Mouse (Mus musculus) CH12.LX (cell line): ENCODE data around the gene Cttnbp2. TPM values are rescaled to one million over a fixed set of nuclear protein-coding genes. Genes with fewer than 3 reads are reported as not detected.
A peak's percentile ranks its signal among the peaks of the same experiment; 100 is the strongest.

ENCODE experiments used
- DNase-seq: peaks from one replicate; pipeline ENCODE4 v3.0.0-alpha.2; 2013; ENCODE audit errors: extremely low read depth
- H3K27ac ChIP-seq: 2 replicates; pipeline ENCODE4 v1.5.1; 2012; ENCODE audit warnings: low read depth, mild to moderate bottlenecking, control low read depth, moderate library complexity; ENCODE audit not compliant: insufficient read depth
- H3K27me3 ChIP-seq: replicated peaks from 2 replicates; pipeline ENCODE3; 2012; ENCODE audit warnings: inconsistent platforms
- H3K36me3 ChIP-seq, 2 experiments: replicated peaks in 1 of 2; 2 replicates each; pipeline versions ENCODE3 to v1.6.1; 2012; ENCODE audit warnings: inconsistent platforms in 1 of 2, low read length in 1 of 2, mild to moderate bottlenecking in 1 of 2, mixed read lengths in 1 of 2, moderate library complexity in 1 of 2; ENCODE audit not compliant: control insufficient read depth in 1 of 2, insufficient read depth in 1 of 2
- H3K4me1 ChIP-seq, 2 experiments: 2 replicates each; pipeline ENCODE4 v1.6.1; 2012; ENCODE audit warnings: inconsistent platforms in 1 of 2, moderate library complexity in 1 of 2; ENCODE audit not compliant: insufficient read depth in 2 of 2, control insufficient read depth in 1 of 2
- H3K4me2 ChIP-seq: 2 replicates; pipeline ENCODE4 v1.6.1; 2012; ENCODE audit warnings: low read depth, mild to moderate bottlenecking, control low read depth; ENCODE audit not compliant: poor library complexity, insufficient read depth, severe bottlenecking
- H3K4me3 ChIP-seq, 3 experiments: fragments of 150-350 bp in 1 of 3; sonication (generic) in 1 of 3; replicated peaks in 1 of 3; 2 replicates each; pipeline versions ENCODE3 to v1.5.1; 2011 to 2012; ENCODE audit warnings: low read depth in 2 of 3, low read length in 2 of 3, mild to moderate bottlenecking in 2 of 3, moderate library complexity in 2 of 3, control low read depth in 1 of 3, improper control_type of control experiment in 1 of 3, inconsistent platforms in 1 of 3, mixed read lengths in 1 of 3; ENCODE audit not compliant: poor library complexity in 1 of 3
- H3K79me2 ChIP-seq: replicated peaks from 2 replicates; pipeline ENCODE4 v1.6.1; 2012; ENCODE audit warnings: mild to moderate bottlenecking, moderate library complexity; ENCODE audit not compliant: control insufficient read depth, poor library complexity, insufficient read depth, severe bottlenecking; ENCODE audit errors: extremely low read depth
- H3K9ac ChIP-seq: 2 replicates; pipeline ENCODE4 v1.6.1; 2012; ENCODE audit warnings: low read depth, mild to moderate bottlenecking, control low read depth, moderate library complexity; ENCODE audit not compliant: insufficient read depth
- H3K9me3 ChIP-seq: replicated peaks from 2 replicates; pipeline ENCODE3; 2012; ENCODE audit warnings: low read length, inconsistent platforms, mixed read lengths
- BHLHE40 ChIP-seq: IDR thresholded peaks from 2 replicates; pipeline ENCODE4 v1.6.1; 2011; ENCODE audit warnings: mild to moderate bottlenecking, low read depth, low read length, improper control_type of control experiment
- CHD1 ChIP-seq: IDR thresholded peaks from 2 replicates; pipeline ENCODE4 v1.6.1; 2012; ENCODE audit warnings: low read depth, low read length, improper control_type of control experiment, inconsistent platforms
- CHD2 ChIP-seq: IDR thresholded peaks from 2 replicates; pipeline ENCODE4 v1.6.1; 2011; ENCODE audit warnings: low read length, improper control_type of control experiment
- EP300 ChIP-seq: IDR thresholded peaks from 2 replicates; pipeline ENCODE4 v1.6.1; 2011; ENCODE audit warnings: low read length, improper control_type of control experiment
- ETS1 ChIP-seq: conservative IDR thresholded peaks from 2 replicates; pipeline ENCODE4 v1.6.1; 2012; ENCODE audit warnings: low read depth, mild to moderate bottlenecking, inconsistent platforms, low read length, improper control_type of control experiment, moderate library complexity
- GABPA ChIP-seq: IDR thresholded peaks from 2 replicates; pipeline ENCODE4 v1.6.1; 2012; ENCODE audit warnings: low read depth, low read length, improper control_type of control experiment, inconsistent platforms; ENCODE audit not compliant: insufficient replicate concordance
- IRF4 ChIP-seq: IDR thresholded peaks from 2 replicates; pipeline ENCODE4 v1.6.1; 2014; ENCODE audit warnings: low read depth, mild to moderate bottlenecking, inconsistent platforms, low read length, improper control_type of control experiment
- JUN ChIP-seq: IDR thresholded peaks from 2 replicates; pipeline ENCODE4 v1.6.1; 2011; ENCODE audit warnings: low read depth, mild to moderate bottlenecking, low read length, improper control_type of control experiment, moderate library complexity; ENCODE audit not compliant: insufficient read depth
- JUND ChIP-seq: conservative IDR thresholded peaks from 2 replicates; pipeline ENCODE4 v1.6.1; 2011; ENCODE audit warnings: low read depth, low read length, improper control_type of control experiment
- MAX ChIP-seq: IDR thresholded peaks from 2 replicates; pipeline ENCODE4 v1.6.1; 2011; ENCODE audit warnings: low read length, improper control_type of control experiment
- MAZ ChIP-seq: IDR thresholded peaks from 2 replicates; pipeline ENCODE4 v1.6.1; 2012; ENCODE audit warnings: low read depth, mild to moderate bottlenecking, inconsistent platforms, low read length, improper control_type of control experiment, moderate library complexity
- MEF2A ChIP-seq: IDR thresholded peaks from 2 replicates; pipeline ENCODE4 v1.6.1; 2014; ENCODE audit warnings: low read depth, mild to moderate bottlenecking, inconsistent platforms, low read length, improper control_type of control experiment, borderline replicate concordance
- MYC ChIP-seq: IDR thresholded peaks from 2 replicates; pipeline ENCODE4 v1.6.1; 2011; ENCODE audit warnings: low read depth, mild to moderate bottlenecking, improper control_type of control experiment, low read length
- NRF1 ChIP-seq: IDR thresholded peaks from 2 replicates; pipeline ENCODE4 v1.6.1; 2014; ENCODE audit warnings: low read depth, mild to moderate bottlenecking, inconsistent platforms, low read length, improper control_type of control experiment, moderate library complexity
- POLR2AphosphoS2 ChIP-seq: IDR thresholded peaks from 2 replicates; pipeline ENCODE4 v1.6.1; 2011; ENCODE audit warnings: low read depth, low read length, improper control_type of control experiment
- RAD21 ChIP-seq: IDR thresholded peaks from 2 replicates; pipeline ENCODE4 v1.6.1; 2011; ENCODE audit warnings: low read depth, mild to moderate bottlenecking, low read length, improper control_type of control experiment, moderate library complexity
- RCOR1 ChIP-seq: conservative IDR thresholded peaks from 2 replicates; pipeline ENCODE4 v1.6.1; 2012; ENCODE audit warnings: low read depth, mild to moderate bottlenecking, inconsistent platforms, low read length, improper control_type of control experiment
- SMC3 ChIP-seq: IDR thresholded peaks from 2 replicates; pipeline ENCODE4 v1.6.1; 2011; ENCODE audit warnings: low read depth, low read length, improper control_type of control experiment
- TBP ChIP-seq: conservative IDR thresholded peaks from 2 replicates; pipeline ENCODE4 v1.6.1; 2011; ENCODE audit warnings: low read depth, low read length, improper control_type of control experiment
- TCF12 ChIP-seq: IDR thresholded peaks from 2 replicates; pipeline ENCODE4 v1.6.1; 2014; ENCODE audit warnings: low read depth, mild to moderate bottlenecking, inconsistent platforms, low read length, improper control_type of control experiment
- UBTF ChIP-seq: IDR thresholded peaks from 2 replicates; pipeline ENCODE4 v1.6.1; 2012; ENCODE audit warnings: low read depth, mild to moderate bottlenecking, inconsistent platforms, low read length, improper control_type of control experiment, moderate library complexity
- USF2 ChIP-seq: conservative IDR thresholded peaks from 2 replicates; pipeline ENCODE4 v1.6.1; 2011; ENCODE audit warnings: low read depth, low read length, improper control_type of control experiment
- ZMIZ1 ChIP-seq: IDR thresholded peaks from 2 replicates; pipeline ENCODE4 v1.6.1; 2012; ENCODE audit warnings: low read depth, mild to moderate bottlenecking, inconsistent platforms, low read length, improper control_type of control experiment
- ZNF384 ChIP-seq: IDR thresholded peaks from 2 replicates; pipeline ENCODE4 v1.6.1; 2012; ENCODE audit warnings: low read depth, low read length, improper control_type of control experiment, inconsistent platforms
- dilution Hi-C: fragments of 300-500 bp; cut with MboI; formaldehyde crosslinking; loops from 2 replicates; pipeline ENCODE4 v1.14.3; 2020; ENCODE audit warnings: low sequenced_read_pairs; ENCODE audit not compliant: extremely low pct_unique_long_range_greater_than_20kb, extremely low pct_ligation_motif_present
- in situ Hi-C: fragments of 300-500 bp; cut with MboI; formaldehyde crosslinking; loops from 3 replicates; pipeline ENCODE4 v1.14.3; 2019; ENCODE audit warnings: low sequenced_read_pairs, low pct_ligation_motif_present, low pct_unique_long_range_greater_than_20kb, mixed read lengths
- polyA plus RNA-seq: library from polyadenylated mRNA; unstranded; fragments of >175 nt; gene quantifications from 2 replicates; pipeline ENCODE4 v1.2.1, GENCODE M21; 2012; ENCODE audit warnings: low read depth; ENCODE audit not compliant: insufficient read length
- total RNA-seq, 2 experiments: library from RNA; depleted of rRNA; stranded (reverse); fragments of 300-350 nt in 1 of 2; fragments of >200 nt in 1 of 2; gene quantifications; 2 replicates each; pipeline ENCODE4 v1.2.3; 2012 to 2014

Cttnbp2 gene
- total and polyA plus RNA-seq, 3 experiments = 1.1 to 1.7 (median 1.5) TPM

DNA sequence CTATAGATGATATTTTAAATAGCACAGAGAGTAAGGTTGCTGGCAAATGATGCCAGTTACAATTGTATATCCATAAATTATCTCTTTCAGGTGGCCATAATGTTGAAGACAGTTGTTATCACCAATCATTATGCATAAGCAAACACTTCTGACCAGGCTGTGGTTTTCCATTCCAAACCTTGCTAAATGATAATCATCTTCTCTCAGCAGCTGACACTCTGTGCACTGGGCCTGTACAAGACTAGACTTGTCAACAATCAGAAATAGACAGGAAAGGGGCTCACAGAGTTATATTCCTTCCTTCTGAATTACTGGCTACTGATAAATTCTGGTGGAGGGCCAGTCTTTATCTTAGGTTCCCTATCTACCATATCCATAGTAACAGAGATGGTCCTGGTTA, 32.1 kb downstream of the Cttnbp2 start:
- H3K4me2 ChIP-seq = peak overlapping the region; percentile 29
- H3K79me2 ChIP-seq = no peaks in the 10 kb centered on the region
- DNase-seq = no peak
- in situ Hi-C loops (no loop called here), dilution Hi-C loops (no loop called here)
- H3K9ac ChIP-seq = no peak overlapping the region; the same call in 1 of the 2 replicates
- H3K4me1 ChIP-seq = peaks cover 17 to 51% of the 10 kb centered on the region in 2 experiments
- H3K36me3 ChIP-seq = no peaks in the 10 kb centered on the region
- no peaks in the 10 kb centered on the region for H3K27me3 ChIP-seq
- peak; percentile 64; the same call in 1 of the 2 replicates for TF ChIP-seq ETS1
- no peak for TF ChIP-seq TBP
- no peak for TF ChIP-seq USF2
- TF ChIP-seq POLR2AphosphoS2 = no peak
- TF ChIP-seq CHD1 = peak; percentile 97
- TF ChIP-seq ZMIZ1 = no peak
- no peak for TF ChIP-seq UBTF
- TF ChIP-seq MAX = no peak
- TF ChIP-seq RCOR1 = 0 out of 2 replicates have a peak, but pooled peaks have one; percentile 16
- no peak for TF ChIP-seq GABPA
- no peak for TF ChIP-seq SMC3
- TF ChIP-seq JUND = no peak
- peak; percentile 81; the same call in 1 of the 2 replicates for TF ChIP-seq MEF2A
- peak; percentile 58 for TF ChIP-seq IRF4
- TF ChIP-seq EP300 = peak; percentile 56
- peak; percentile 39; the same call in 1 of the 2 replicates for TF ChIP-seq BHLHE40
- TF ChIP-seq TCF12 = peak; percentile 59; the same call in 1 of the 2 replicates
- TF ChIP-seq, all 38 proteins: peak for 8
- Histone ChIP-seq H3K27ac (no peak overlapping the region; the same call in 1 of the 2 replicates), H3K9me3 (no peaks in the 10 kb centered on the region), H3K4me3 (no peak overlapping the region)

DNA sequence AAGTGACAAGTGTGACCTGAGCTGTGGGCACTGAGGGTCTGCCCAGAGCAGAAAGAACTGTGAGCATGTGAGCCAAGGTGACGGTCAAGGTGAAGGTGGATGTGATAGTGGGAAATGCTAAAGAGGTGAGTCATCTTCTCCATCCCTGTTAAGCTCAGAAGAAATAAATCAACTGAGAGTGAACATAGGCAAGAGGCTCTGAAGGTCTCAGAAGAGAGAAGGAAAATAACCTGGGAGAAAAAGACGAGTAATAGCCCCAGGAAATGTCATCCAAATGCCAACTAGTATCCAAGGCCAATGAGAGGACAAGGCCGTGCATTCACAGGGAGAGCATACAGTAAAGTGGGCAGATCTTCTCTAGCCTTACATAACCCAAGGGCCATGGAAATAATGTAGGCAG, 32.9 kb downstream of the Cttnbp2 start:
- DNase-seq = no peak
- Histone ChIP-seq H3K36me3 (no peaks in the 10 kb centered on the region), H3K4me1 (peaks cover 17 to 52% of the 10 kb centered on the region in 2 experiments), H3K4me2 (peak overlapping the region; percentile 83), H3K9me3 (no peaks in the 10 kb centered on the region), H3K79me2 (no peaks in the 10 kb centered on the region), H3K27ac (peak overlapping the region; percentile 80), H3K4me3 (no peak overlapping the region), H3K27me3 (no peaks in the 10 kb centered on the region), H3K9ac (no peak overlapping the region)
- dilution Hi-C loops = no loop called here
- in situ Hi-C loops = no loop called here
- TF ChIP-seq SMC3 = no peak
- TF ChIP-seq MEF2A = peak; percentile 58
- TF ChIP-seq MYC = 0 out of 2 replicates have a peak, but pooled peaks have one; percentile 19
- no peak for TF ChIP-seq UBTF
- peak; percentile 30; the same call in 1 of the 2 replicates for TF ChIP-seq CHD2
- TF ChIP-seq MAX = peak; percentile 37; the same call in 1 of the 2 replicates
- peak; percentile 89 for TF ChIP-seq EP300
- peak; percentile 58 for TF ChIP-seq ETS1
- peak; percentile 94 for TF ChIP-seq JUND
- peak; percentile 78 for TF ChIP-seq BHLHE40
- TF ChIP-seq RCOR1 = no peak
- TF ChIP-seq RAD21 = no peak
- TF ChIP-seq NRF1 = no peak
- no peak for TF ChIP-seq MAZ
- TF ChIP-seq ZNF384 = no peak
- peak; percentile 94 for TF ChIP-seq JUN
- peak; percentile 91 for TF ChIP-seq IRF4
